Mouse (Mus musculus) testis, adult 2 months (tissue): ENCODE data around the gene Maml3.

Source experiments
- CTCF ChIP-seq: fragments of 200-500 bp; IDR thresholded peaks from 2 replicates; pipeline ENCODE4 v1.5.1; 2012; ENCODE audit warnings: low read depth, mild to moderate bottlenecking, inconsistent platforms, low read length, moderate library complexity; ENCODE audit not compliant: control insufficient read depth, insufficient read depth, insufficient replicate concordance
- POLR2A ChIP-seq: fragments of 200-500 bp; IDR thresholded peaks from 2 replicates; pipeline ENCODE4 v1.6.1; 2012; ENCODE audit warnings: low read depth, mild to moderate bottlenecking, inconsistent platforms, low read length, moderate library complexity; ENCODE audit not compliant: control insufficient read depth

DNA sequence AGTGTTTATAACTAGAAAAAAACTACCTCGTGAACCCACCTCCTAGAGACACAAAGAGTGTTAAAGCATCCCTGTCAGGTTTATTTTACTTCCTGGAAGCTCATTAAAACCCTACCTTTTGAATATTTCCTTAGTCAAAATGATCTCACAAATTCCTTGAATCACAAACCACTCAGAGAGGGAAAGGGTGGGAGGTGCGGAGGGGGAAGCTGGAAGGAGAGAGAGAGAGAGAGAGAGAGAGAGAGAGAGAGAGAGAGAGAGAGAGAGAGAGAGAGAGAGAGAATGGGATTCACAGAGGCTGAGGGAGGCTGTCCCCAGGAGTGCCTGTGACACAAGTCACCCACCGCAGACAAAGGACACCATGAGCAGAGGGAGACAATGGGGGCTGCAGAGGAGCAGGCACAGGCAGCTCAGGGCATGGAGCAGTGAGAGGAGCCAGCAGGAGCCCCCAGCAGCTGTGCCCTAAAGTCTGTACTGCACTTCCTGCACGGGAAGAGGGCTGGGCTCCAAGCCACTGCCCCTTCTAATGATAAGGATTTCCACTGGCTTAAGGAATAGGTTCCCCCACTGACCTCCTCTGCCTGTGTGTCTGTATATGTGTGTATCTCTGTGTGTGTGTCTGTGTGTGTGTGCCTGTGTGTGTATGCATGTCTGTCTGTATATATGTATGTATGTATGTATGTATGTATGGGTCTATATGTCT lies 140.8 kb downstream of the Maml3 start:
- TF ChIP-seq CTCF, result no peak
- no peak for TF ChIP-seq POLR2A
